Mouse (Mus musculus) CD4-positive helper T cell, adult 2 months (primary cell): ENCODE data around the gene Traf3ip3.

Experiments used
- DNase-seq: peaks from one replicate; pipeline ENCODE4 v3.0.0-alpha.2; 2012; ENCODE audit warnings: low read depth, missing footprints, low spot score

The Traf3ip3 gene

DNA sequence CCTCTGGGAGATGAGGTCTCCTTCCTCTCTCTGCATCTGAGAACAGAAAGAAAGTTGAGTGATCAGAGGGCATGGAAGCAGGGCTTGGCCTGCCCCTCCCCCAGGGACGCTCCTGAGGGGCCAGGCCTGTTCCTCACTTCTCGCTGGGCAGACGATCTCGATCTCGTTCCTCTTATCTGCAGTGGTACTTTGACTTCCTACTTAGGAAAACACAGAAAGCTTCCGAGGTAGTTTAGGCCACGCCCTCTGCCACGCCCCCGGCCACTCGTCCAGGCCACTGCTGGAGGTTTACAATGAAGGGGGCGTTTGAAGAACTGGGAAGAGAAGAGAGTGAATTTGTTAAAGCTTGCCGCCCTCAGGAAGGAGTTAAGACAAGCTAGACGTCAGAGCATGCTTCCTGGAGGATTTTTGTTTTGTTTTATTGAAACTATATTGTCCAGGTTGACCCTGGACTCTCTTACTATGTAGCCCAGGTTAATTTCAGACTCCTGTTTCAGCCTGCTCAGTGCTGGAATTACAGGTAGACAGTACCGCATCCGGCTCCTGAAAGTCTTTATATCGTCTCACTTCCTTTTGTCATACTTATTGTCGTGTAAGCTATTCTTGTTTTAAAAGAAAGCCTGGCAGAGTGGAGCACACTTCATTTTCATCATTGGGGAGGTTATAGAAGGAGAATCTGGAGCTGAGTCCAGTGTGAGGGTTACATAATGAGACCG is 41.0 kb downstream of the Traf3ip3 start:
- peak; percentile 70 for DNase-seq

DNA sequence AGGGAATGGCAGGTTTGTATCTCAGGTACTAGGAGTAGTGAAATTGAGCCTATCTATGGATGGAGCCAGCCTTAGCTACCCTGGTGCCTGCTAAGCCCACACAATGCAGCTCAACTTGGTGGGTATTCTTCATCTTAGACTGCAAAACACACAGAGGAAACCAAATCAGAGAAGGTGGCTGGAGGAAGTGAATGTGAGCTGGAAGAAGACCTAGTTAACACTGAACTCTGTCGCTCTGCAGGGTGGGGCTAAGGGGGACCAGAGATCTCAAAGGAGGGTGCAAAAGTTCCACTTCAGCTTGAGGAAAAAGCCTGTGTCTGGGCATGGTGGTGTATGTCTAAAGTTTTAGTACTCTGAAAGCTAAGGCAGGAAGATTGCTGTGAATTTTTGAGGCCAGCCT is 41.9 kb downstream of the Traf3ip3 start:
- DNase-seq = peak; percentile 24

DNA sequence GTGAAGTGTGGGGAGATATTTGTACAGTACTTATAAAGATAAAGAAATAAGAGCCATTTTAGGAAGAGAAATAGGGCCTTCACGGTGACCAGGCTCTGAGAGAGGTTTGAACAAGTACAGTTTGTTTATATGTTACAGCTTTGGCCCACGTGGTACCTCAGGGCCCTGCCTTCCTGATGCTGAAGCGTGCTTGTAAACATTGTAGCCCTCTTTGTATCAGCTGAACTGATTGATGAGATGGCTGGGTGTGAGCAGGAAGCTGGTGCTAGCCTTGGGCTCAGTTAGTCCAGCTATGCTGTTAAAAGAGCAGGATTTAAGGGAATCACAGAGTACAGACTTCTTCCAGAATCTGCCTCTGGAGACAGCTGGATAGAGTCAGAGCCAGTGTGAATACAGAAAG is 42.3 kb downstream of the Traf3ip3 start:
- no peak for DNase-seq

DNA sequence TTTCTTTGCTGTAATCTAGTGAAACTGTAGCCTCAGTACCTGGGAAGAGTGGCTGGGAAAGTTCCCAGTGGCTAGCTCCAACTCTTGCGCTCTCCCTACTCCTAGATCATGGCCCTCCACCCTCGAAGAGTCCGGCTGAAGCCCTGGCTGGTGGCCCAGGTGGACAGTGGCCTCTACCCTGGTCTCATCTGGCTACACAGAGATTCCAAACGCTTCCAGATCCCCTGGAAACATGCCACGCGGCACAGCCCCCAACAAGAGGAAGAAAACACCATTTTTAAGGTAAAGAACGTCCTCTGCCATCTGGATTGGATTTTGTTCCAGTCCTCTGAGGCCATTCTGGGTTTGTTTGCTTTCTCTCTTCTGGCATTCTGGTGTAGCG is 44.4 kb downstream of the Traf3ip3 start:
- no peak for DNase-seq

DNA sequence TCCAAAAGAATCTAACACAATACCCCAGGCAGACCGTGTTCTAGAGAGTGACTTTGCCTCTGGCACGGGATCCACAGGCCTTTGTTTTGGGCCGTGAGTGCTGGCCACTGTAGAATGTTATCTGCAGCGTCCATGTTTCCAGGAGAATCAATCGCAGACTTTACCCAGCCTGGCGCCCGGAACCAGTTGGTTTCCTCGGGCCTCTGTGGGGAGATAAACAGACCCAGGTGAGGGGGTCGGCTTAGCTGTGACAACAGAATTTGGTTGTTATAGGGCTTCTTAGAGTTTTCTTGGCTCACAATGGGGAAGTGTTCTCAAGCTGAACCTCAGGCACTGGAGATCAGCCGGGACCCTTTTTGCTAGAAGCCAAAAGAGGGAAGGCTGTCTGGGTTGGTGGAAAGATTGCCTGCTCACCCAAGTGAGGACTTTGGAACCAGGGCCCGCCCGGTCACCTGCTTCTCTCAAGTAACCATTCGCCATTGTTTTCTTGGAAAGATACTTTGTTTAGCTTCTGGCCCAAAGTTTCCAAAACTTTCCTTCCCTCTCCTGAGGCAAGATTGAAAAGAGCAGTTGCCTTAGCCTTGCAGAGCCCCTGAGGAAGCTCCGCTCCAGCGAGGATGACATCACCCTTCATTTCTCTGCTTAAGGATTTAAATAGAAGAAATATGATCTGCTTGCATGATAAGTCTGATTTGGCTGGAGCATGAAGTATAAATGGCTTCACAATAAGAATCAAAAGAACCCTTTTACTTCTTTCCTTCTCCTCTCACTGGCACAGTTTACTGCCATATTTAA is 45.0 kb downstream of the Traf3ip3 start:
- DNase-seq = no peak

DNA sequence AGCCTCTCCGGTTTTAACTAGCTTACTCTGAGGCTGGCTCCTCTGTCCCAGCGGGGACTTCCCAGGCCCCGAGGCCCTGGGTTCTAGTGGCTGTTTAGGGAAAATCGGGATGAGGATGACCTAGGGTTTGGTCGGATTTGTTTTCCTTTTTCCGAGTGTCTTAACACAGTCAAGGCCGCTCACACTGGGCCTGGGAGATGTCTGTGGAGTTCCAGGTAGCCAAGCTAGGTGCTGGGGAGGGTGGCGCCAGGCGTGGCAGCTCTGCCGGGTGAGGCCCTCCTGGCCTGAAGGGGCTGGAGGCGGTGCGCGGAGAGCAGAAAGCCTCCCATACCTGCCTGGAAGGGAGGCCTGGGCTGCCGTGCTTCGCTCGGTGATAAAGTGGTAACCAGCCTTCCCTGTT is 47.9 kb downstream of the Traf3ip3 start:
- DNase-seq = no peak

DNA sequence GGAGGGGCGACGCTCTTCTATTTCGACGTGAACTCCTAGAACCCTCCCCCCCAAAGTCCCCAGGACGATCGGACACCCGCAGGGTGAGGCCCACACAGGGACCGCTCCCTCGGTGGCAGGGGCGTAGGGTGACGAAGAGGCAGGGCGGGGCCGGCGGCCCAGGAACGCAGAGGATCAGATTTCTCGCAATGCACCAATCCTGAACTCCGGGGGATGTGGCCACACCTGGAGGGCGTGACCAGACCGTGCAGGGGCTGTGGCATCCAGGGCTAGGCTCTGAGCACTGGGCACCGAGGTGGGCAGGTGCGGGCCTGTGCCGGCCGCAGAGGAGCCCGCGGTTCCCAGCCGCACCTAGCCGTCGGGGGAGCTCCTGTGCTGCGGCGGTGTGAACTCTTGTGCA is 48.6 kb downstream of the Traf3ip3 start, which contains the start of gene Irf6:
Gene Irf6, plus strand, starts transcription at position 240 of the 400 bp plus-strand sequence.
- DNase-seq = peak; percentile 77

DNA sequence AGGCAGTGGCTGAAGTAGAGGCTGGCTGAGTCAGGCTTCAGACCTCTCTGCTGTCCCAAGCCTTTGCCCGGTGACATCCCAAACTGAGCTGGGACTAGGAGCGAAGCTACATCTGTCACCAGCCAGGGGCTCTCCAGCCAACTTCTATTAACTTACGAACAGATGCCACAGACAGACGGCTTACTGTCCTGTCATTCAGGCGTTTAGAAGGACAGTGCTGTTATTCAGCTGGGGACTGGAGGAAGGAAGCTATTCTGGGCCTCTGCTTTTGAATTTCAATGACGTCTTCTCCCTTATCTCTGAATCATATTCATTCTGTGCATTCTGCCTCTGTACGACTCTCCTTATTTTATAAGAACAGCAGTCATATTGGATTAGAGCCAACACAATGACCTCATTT is 50.4 kb downstream of the Traf3ip3 start:
- DNase-seq = no peak

DNA sequence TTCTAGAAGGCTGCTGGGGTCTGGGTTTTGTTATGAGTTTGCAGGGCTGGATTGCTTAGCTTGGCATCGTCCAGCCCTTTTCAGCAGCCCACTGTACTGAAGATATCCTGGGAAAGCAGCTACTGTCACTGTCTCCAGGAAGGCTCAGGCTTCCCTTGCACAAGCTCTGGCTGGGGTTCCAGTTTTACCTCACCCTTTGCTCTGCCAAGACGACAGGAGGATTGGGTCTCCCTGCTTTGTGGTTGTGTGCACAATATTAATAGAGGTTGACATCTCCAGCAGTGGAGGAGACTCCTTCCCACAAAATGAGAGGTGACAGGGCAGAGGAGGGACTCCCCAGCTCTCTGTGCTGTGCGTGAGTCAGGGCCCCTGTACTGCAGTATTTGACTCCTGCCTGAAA is 52.3 kb downstream of the Traf3ip3 start:
- DNase-seq = no peak

DNA sequence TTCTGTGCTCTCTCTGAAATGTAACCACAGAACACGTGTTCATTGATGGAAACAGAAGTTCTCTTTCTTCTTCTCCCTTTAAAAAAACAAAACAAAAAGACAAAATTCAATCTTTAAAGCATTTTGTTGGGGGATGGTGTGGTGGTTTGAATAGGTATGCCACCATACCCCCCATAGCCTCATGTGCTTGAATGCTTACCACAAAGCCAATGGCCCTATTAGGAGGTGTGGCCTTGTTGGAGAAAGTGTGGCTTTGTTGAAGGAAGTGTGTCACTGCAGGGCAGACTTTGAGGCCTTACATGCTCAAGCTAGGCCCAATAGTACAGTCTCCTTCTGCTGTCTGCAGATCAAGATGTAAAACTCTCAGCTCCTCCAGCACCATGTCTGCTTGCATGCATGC is 55.1 kb downstream of the Traf3ip3 start:
- DNase-seq = peak; percentile 47

DNA sequence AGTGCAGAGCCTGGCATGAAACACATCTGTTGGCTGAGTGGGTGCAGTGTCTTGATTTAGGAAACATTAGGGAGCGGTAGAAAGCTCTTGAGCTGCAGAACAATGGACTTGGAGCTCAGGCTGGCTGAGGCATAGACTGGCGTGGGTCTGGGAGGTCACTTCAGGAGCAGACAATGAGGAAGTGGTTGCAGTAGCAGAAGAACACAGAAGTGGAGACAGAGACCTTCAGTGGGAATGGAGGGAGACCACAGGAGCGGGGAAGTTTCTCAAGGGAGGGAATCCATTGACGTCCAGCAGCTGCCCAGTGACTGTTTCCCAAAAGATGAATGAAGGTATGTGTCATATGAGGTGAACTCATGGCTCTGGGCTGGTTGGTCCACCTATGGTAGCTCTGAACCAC is 56.4 kb downstream of the Traf3ip3 start:
- no peak for DNase-seq

DNA sequence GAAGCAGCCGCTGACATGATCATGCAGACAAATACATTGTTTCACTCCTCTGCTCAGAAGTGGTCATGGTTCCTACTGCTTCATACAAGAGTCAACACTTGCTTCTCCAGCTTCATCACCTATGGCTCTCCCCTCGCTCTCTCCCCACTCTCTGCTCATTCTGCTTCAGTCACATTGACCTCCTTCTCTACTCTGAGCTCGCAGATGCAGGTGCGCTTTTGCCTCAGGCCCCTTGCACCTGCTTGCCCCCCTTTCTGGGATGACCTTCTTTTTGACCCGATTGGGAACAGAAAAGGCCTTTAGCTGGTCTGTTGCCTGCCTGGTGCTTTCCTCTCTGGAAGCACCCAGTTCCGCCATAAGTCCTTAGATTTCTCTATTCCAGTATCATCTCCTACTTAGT is 57.0 kb downstream of the Traf3ip3 start:
- DNase-seq = no peak

DNA sequence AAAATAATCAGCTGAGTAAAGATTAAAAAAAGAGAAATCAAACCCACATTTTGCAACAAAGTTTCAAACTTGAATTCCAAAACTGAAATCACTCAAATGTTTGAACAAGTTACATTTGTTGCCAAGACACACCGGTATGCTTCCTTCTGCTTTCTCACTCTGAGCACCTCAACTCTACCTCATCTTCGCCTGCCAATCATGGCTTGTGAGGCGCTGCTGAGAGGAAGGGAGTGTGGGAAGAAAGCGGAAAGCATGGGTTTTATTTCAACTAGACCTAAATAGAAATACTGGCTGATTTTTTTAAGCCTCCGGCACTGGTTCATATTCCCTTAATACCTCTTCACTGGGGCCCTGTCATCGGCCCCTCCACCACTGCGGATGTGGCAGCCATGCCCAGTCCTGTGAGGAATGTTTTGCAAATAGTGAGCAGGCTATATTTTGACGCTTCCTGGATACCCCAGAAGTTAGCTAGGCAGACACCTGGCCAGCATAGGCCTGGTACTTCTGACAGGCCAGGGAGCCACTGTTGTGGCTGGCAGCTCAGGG is 58.9 kb downstream of the Traf3ip3 start:
- DNase-seq = no peak

DNA sequence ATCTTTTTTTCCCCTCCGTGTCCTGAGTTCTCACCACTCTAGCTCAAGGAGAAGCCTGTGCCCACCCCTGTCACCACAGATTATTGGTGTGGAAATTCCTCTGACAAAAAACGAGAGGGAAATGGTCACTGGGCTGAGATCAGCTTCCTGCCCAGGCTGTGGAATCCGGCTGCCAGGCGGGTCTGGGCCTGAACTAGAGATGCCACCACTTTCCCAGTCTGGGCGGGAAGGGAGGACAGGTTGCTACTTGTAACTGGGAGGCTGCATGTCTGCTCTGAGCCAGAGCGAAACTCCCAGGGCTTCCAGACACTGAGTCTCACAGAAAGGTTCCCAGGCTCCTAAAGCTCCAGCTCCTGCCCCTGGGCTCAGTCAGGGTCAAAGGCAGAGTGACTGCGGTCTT is 60.4 kb downstream of the Traf3ip3 start:
- DNase-seq = no peak

DNA sequence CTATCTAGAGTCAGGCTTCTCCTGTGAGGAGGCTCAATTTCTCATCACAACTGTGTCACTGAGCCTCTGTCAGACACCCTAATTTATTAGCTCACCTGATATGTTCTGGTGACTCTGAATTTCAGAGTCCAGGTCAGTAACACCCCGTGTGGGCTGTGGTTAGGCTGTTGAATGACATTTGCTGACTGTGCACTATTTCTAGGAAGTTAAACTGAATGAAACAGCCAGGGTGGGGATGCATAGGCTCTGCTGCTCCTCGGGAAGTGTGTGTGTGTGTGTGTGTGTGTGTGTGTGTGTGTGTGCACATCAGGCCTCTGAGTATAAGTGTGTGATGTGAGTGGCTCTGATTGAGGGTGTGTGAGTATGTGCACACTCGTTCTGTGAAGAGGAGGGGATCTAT is 62.8 kb downstream of the Traf3ip3 start:
- DNase-seq = no peak

DNA sequence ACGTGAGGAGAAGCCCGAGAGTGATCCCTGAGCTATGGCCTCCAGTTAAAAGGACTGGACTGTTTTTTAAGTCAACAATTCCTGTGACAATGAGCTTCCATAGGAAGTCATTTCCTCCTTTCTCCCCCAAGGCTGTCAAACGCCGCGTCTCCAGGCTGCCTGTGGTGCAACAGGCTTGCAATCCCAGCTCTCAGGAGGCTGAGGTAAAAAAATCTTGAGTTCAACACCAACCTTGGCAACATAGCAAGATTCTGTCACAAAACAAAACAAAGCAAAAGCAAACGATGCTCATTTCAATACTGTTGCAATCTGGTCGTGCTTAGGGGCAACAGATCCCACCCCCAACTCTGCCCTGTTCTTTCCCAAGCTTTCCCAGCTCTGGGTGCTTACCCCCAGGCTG is 63.4 kb downstream of the Traf3ip3 start:
- no peak for DNase-seq

DNA sequence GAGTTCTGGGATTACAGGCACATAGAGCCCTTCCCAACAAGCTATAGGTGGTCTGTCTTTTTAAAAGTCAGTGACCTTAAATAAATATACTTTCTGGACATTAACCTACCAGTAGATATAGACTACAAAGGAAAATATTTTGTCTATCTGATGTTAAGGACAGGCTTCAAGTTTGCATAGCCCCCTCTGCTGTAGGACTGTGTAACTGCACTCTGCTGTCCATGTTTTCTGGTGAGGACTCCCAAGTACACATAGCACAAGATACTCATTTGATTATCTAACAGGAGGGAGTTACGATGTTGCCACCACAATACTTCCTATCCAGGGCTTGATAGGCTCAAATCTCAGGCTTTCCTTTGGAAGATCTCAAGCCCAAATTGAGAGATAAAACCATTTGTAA is 67.8 kb downstream of the Traf3ip3 start:
- DNase-seq = no peak

DNA sequence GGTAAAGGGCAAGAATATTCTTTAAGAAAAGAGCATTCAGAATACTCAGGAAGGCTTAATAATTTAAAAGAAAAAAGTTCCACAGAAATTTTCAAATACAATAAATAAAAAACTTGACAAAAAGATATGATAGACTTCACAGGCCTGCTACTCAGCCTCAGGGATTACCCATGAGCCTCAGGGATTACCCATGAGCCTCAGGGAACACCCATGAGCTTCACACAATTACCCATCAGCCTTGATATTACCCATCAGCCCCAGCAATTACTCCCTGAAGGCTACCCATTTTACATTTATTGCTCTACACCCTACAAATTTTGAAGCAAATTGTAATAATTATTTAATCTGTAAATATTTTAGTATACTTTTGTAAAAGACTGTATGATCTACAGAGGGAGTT is 69.1 kb downstream of the Traf3ip3 start:
- no peak for DNase-seq

DNA sequence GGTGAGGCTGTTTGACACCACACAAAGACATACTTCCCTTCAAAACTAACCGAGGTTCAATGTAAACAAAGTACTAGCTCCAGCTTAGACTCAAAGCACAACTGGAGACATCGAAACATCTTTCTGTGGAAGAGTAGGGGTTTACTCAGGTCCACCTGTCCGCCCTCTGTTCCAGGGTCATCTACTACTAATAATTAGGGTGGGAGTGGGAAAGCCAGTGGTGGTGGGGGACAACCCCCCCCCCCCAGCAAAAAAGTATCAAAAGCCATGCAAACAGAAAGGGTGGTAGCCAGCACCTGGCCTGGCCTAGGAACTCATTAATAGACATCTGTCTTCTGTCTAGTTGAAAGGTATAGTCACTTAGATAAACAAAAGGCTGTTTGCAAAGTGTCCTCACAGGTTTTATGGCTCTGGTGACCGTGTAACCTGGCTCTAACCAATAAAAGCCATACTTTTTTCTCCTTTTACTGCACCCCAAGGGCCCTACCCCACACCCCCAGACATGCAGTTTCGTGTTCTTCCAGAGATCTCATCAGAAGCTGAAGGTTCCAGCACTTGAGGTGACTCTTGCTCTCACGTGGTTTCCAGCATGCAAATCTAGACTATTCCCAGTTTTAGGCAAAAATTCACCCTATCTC is 70.1 kb downstream of the Traf3ip3 start:
- no peak for DNase-seq

DNA sequence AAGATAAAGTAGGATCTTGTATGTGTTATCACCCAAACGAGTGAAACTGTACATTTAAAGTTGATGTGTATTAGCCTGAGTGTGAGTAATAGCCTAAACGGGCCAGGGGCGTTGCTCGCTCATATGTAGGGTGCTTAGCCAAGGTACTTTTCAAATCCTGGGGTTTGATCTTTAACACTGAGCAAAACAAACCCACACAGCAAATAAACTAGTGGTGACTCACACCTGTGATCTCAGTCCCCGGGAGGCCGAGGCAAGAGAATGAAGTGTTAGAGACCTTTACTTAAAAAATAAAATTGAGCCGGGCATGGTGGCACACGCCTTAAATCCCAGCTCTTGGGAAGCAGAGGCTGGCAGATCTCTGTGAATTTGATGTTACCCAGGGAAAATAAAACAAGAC is 70.7 kb downstream of the Traf3ip3 start:
- peak; percentile 45 for DNase-seq

DNA sequence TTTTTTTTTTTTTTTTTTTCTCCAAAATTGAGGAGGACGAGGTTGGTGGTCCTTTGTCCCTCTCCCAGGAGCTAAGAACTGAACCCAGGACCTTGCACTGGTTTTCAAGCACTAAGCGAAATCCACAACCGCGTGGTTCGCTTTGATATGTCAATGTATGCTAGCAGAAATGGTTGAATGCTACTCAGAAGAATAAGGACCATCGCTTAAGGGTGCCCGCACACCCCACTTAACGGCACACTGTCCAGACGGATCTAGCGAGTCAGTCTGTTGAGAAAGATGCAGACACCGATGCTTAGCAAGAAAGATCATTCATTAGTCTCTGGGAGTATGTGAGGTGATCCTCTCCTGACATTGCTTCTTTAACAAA is 71.1 kb downstream of the Traf3ip3 start:
- no peak for DNase-seq

DNA sequence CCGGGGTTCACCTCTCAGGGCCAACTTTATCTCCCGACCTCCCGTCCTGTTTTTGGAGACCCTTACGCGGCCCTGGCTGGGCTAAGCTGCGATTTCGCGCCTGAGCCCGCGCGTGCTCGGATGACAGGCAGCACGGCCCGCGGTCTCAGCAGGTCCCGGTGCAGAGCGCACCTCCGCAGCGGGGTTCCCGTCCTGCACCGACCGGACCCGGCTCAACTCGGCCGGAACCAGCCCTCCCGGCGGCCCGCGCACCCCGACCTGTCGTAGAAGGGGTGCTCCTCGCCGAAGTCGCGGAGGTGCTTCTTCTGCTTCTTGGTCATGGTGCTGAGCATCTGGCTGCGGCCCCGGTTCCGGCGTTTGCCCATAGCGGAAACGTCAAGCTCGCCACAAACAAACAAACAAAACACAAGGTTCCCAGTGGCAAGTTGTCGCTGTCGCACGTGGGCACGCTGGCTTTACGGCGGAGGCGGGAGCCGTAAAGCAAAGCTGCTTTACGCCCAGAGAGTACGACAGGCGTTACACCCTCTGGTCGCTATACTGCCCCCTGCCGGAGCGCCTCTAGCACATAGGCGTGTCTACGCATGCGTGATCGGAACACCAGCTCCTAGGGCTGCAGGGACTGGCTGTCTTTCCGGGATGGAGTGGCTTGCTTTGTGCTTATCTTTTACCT is 71.6 kb downstream of the Traf3ip3 start, which contains the start of gene Diexf:
Gene Diexf, minus strand, starts transcription at position 487 of the 670 bp plus-strand sequence.
- peak; percentile 97 for DNase-seq
